Mouse (Mus musculus): ENCODE data around the gene Tmem131l.

DNA sequence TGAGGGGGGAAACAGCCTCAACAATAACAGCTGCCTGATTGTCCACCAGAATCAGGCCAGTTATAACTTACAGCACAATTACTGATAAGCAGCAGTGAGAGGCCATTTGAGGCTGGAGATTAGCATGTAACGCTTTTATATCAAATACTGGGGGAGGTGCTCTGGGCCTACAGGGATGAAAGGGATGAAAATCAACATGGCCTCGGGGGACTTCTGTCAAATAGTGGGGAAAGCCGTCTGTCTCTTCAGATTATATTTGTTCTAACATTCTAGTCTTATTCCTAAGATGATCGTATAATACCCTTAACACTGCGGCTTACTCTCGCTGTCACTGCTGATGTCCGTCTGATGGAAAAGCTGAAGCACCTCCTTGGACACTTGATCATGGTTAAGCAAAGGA lies 40.1 kb upstream of the Tmem131l start:
- TF ChIP-seq CTCF (IDR thresholded peaks at IDR 0.05; ENCODE audit: low read depth) = no peak
- no peak for TF ChIP-seq EP300 (optimal IDR thresholded peaks at IDR 0.05)

Data from stomach, postnatal 0 days (tissue).